Mouse (Mus musculus): ENCODE measurements around the gene Tmem54.

DNA sequence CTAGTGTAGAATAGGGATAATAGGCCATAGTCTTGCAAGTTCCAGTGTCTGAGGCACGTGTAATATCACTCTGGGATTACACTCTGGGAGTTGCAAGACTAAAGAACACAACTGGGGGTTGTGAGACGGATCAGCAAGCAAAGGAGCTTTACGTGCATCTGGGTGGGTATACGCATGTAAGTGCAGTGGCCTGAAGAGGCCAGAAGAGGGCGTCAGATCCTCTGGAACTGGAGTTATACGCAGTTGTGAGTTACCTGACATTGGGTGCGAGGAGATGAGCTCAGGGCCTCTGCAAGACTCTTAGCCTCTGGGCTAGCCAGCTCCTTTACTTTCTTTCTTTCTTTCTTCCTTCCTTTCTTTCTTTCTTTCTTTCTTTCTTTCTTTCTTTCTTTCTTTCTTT, 8.3 kb upstream of the Tmem54 start:
- no peak for TF ChIP-seq CTCF (IDR thresholded peaks at IDR 0.05; ENCODE audit: low read depth, low read length)
- no peak for TF ChIP-seq GATA1 (IDR thresholded peaks at IDR 0.05; ENCODE audit: borderline replicate concordance, low read length)
- no peak for TF ChIP-seq POLR2AphosphoS5 (IDR thresholded peaks at IDR 0.05; ENCODE audit: insufficient replicate concordance, low read depth, low read length)
- no peak for TF ChIP-seq TAL1 (conservative IDR thresholded peaks at IDR 0.05; ENCODE audit: low read depth, low read length)
- TF ChIP-seq GATA2 (IDR thresholded peaks at IDR 0.05; ENCODE audit: borderline replicate concordance, low read depth, low read length): no peak

Measured in G1E (cell line).